Mouse (Mus musculus) central nervous system, embryonic 18 days (tissue): ENCODE data around the gene Gm5741. TPM values are rescaled to one million over a fixed set of nuclear protein-coding genes. Genes with fewer than 3 reads are reported as not detected.

Experiments used
- polyA plus RNA-seq: library from polyadenylated mRNA; depleted of rRNA; stranded (reverse); fragments of >200 nt; gene quantifications from 2 replicates; pipeline ENCODE4 v1.2.3, GENCODE M21; 2012; rRNA removed

Gm5741 gene
- polyA plus RNA-seq: 0.66 and 0.82 TPM in 2 replicates

DNA sequence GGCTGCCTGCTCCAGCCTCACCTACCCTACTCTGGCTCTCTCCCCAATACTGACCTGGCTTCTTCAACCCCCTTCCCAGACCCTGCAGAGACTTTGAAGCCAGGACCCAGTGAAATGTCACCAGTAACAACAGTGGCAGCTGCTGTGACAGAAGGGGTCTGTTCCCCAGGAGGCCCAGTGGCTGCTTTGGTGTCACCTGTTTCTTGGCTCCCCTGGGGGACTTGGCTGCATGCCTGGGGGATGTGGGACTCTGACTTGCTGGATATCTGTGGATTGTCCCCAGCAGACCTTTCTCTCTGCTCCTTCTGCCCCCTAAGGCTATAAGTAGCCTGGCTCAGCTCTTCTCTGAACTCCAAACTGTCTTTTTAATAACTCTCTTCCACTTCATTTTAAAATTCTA lies at the start of gene Gm5741:
Gene Gm5741 (minus strand): TSS at position 1 of the 400 bp plus-strand sequence.

GRCm38 (mm10) chr8:85083108-85083813 lies 15.5 kb upstream of the Gm5741 start, which contains the start of gene Man2b1:
Gene Man2b1, plus strand, starts transcription at chr8:85083270.

DNA sequence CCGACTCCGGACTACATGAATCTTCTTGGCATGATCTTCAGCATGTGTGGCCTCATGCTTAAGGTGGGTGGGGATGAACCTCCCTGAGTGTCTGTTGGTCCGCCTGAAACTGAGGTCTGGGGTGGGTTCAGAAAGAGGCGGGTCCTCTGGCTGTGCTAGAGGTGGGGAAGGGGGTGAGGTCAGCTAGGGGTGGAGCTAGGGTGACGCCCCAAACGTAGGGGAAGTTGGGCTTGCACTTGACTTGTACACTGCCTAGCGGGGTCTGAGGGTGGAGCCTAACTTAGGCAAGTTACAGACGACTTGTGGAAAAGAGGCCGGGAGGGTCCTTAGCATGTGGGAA lies 13.4 kb upstream of the Gm5741 start, which contains the start of gene Wdr83:
Gene Wdr83 (minus strand): TSS at position 91 of the 340 bp plus-strand sequence.

DNA sequence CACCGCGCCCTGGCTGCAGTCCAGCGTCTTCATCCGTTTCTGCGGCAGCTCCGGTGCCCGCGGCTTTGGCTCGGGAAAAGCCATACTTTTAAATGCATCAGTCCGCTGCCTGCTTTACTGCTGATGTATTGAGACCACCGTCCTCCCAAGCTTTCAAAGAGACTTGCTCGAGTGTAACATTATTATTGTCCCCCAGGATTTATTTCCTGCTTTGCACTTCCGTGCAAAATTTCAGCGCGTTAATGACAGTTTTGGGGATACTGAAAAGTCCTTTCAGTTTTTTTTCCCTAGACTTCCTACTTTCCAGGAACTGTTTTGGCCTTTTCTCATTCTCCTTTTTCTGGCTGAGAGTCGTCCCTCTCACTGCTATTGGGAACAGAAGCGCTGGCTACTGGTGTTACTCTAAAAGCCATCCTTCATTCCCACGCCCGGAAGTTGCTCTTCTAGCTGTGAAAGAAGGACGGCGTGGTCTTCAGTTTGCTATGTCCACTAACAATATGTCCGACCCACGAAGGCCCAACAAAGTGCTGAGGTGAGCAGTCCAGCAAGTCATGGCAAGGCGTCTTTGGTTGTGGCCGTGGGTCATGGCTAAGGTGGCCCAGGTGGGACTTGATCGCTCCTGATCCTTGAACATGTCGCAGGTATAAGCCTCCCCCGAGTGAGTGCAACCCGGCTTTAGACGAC lies 12.9 kb upstream of the Gm5741 start, which contains the start of gene Wdr83os:
Gene Wdr83os (plus strand): TSS at position 209 of the 684 bp plus-strand sequence.

DNA sequence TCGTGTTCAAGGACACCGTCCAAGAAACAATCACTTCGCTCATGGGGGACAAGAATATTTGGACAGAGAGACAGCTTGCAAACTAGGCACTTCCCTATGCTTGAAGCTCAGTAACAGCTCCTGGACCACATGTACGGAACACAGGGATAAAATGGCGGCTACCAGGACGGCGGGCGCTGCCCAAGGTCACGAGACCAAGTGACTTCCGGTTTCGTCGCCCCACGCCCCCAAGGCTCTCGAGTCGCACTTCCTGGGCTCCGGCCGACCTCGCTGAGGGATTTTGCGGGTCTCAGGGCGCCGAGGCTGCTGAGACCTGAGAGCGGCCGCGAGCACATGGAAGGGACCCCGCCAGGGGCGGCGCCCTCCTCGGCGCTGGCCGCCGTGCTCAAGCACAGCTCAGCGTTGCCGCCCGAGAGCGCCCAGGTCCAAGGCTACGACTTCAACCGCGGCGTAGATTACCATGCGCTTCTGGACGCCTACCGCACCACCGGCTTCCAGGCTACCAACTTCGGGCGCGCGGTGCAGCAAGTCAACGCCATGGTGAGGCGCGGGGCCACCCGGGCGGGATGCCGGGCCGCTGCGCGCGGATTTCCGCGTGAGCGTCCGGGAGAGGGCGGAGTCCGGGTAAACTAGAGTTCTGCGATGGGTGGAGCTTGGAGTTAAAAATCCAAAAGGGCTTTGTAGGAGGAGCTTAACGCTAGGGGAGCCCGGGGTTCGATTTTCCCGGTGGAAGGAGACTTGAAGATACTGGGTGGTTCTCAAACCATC lies 3.9 kb upstream of the Gm5741 start, which contains the start of gene Dhps:
Gene Dhps (plus strand): TSS at position 244 of the 768 bp plus-strand sequence.

GRCm38 (mm10) chr8:85059879-85060616 lies 7.7 kb downstream of the Gm5741 start, which contains the start of gene Fbxw9:
Gene Fbxw9, plus strand, starts transcription at chr8:85060055.

GRCm38 (mm10) chr8:85036718-85037365 lies 30.9 kb downstream of the Gm5741 start, which contains the start of gene Tnpo2:
Gene Tnpo2, plus strand, starts transcription at chr8:85036915.

DNA sequence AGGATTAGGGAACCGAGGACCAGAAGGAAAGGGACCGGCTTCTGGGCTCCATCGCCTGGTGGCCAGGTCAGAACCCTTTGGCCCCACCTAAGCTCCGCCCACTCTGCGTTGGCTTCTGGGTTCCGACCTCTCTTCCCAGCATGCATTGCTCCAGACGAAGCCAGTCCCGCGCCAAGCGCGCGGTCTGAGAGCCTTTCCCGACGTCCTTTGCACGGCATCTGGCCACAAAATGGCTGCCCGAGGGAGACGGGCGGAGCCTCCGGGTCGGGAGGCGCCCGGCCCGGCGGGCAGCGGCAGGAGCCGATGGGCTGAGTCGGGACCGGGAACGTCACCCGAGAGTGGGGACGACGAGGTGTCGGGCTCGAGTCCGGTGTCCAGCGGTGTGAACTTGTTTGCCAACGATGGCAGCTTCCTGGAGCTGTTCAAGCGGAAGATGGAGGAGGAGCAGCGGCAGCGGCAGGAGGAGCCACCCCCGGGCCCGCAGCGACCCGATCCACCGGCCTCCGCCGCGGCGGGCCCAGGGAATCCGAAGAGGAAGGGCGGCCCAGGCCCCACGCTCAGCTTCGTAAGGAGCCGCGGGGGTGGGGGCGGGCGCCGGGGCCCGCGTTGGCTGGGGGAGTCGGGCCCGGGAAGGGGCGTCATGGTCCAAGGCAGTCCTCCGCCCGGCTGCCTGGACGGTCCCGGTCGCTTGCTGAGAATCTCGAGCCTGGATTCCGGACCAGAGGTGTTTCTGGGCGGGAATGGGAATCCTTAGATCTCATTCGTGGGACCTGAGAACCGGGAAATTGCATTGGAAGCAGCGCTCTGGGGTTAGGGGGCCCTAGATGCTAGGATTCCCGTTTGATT lies 40.9 kb downstream of the Gm5741 start, which contains the start of gene Trir:
Gene Trir (plus strand): TSS at position 154 of the 846 bp plus-strand sequence.

GRCm38 (mm10) chr8:85025098-85025932 lies 42.5 kb downstream of the Gm5741 start, which contains the start of gene Asna1:
Gene Asna1, minus strand, starts transcription at chr8:85025281.

Other genes with a start within 250 kb of the Gm5741 start
- gene Dand5, start 245.2 kb downstream of the Gm5741 start, polyA plus RNA-seq: 9.1 and 10.1 TPM in 2 replicates
- 30.8 and 35.2 TPM in 2 replicates for gene Gadd45gip1, start 236.5 kb downstream of the Gm5741 start, polyA plus RNA-seq
- gene Rad23a, start 227.3 kb downstream of the Gm5741 start, polyA plus RNA-seq: 52.2 and 59.0 TPM in 2 replicates
- 521 and 537 TPM in 2 replicates for gene Calr, start 221.0 kb downstream of the Gm5741 start, polyA plus RNA-seq
- 116 and 119 TPM in 2 replicates for gene Farsa, start 211.0 kb downstream of the Gm5741 start, polyA plus RNA-seq
- gene Syce2, start 195.9 kb downstream of the Gm5741 start, polyA plus RNA-seq: 31.6 and 36.2 TPM in 2 replicates
- gene Gcdh, start 174.1 kb downstream of the Gm5741 start, polyA plus RNA-seq: 50.4 and 56.7 TPM in 2 replicates
- 0.32 and 0.45 TPM in 2 replicates for gene Klf1, start 166.1 kb downstream of the Gm5741 start, polyA plus RNA-seq
- 3.3 TPM in 2 replicates for gene Dnase2a, start 159.4 kb downstream of the Gm5741 start, polyA plus RNA-seq
- gene Mast1, start 130.6 kb downstream of the Gm5741 start, polyA plus RNA-seq: 122 and 141 TPM in 2 replicates
- gene Rtbdn, start 121.0 kb downstream of the Gm5741 start, polyA plus RNA-seq: 8.7 and 10.8 TPM in 2 replicates
- gene Gm49661, start 98.5 kb downstream of the Gm5741 start, polyA plus RNA-seq: 0.75 TPM in 1 of 2 replicates, not detected in the other
- gene Prdx2, start 98.4 kb downstream of the Gm5741 start, polyA plus RNA-seq: 668 and 713 TPM in 2 replicates
- gene Rnaseh2a, start 98.2 kb downstream of the Gm5741 start, polyA plus RNA-seq: 41.1 and 47.4 TPM in 2 replicates
- 7.0 and 11.0 TPM in 2 replicates for gene Junb, start 89.3 kb downstream of the Gm5741 start, polyA plus RNA-seq
- gene Hook2, start 77.4 kb downstream of the Gm5741 start, polyA plus RNA-seq: 42.6 and 48.9 TPM in 2 replicates
- gene Best2, start 53.5 kb downstream of the Gm5741 start, polyA plus RNA-seq: 0.05 TPM in 2 replicates
- gene Asna1, start 42.7 kb downstream of the Gm5741 start, polyA plus RNA-seq: 218 and 220 TPM in 2 replicates
- 203 and 208 TPM in 2 replicates for gene Trir, start 41.2 kb downstream of the Gm5741 start, polyA plus RNA-seq
- gene Tnpo2, start 31.1 kb downstream of the Gm5741 start, polyA plus RNA-seq: 131 and 148 TPM in 2 replicates
- gene Fbxw9, start 7.9 kb downstream of the Gm5741 start, polyA plus RNA-seq: 101 and 106 TPM in 2 replicates
- 79.2 and 83.7 TPM in 2 replicates for gene Dhps, start 3.8 kb upstream of the Gm5741 start, polyA plus RNA-seq
- 121 and 138 TPM in 2 replicates for gene Wdr83os, start 12.8 kb upstream of the Gm5741 start, polyA plus RNA-seq
- gene Wdr83, start 13.3 kb upstream of the Gm5741 start, polyA plus RNA-seq: 70.0 and 71.1 TPM in 2 replicates
- 21.2 and 23.5 TPM in 2 replicates for gene Man2b1, start 15.3 kb upstream of the Gm5741 start, polyA plus RNA-seq
- gene Zfp791, start 55.1 kb upstream of the Gm5741 start, polyA plus RNA-seq: 3.2 and 3.6 TPM in 2 replicates
- not detected in 2 replicates for gene Cks1brt, start 83.9 kb upstream of the Gm5741 start, polyA plus RNA-seq
- gene Olfr371, start 158.0 kb upstream of the Gm5741 start, polyA plus RNA-seq: not detected in 2 replicates
- 76.3 and 77.4 TPM in 2 replicates for gene Orc6, start 231.7 kb upstream of the Gm5741 start, polyA plus RNA-seq
- gene Vps35, start 231.8 kb upstream of the Gm5741 start, polyA plus RNA-seq: 98.5 and 106 TPM in 2 replicates